Mouse (Mus musculus) liver, embryonic 14.5 days (tissue): ENCODE measurements around the gene Naxd.

ENCODE experiments used
- CTCF ChIP-seq: IDR thresholded peaks from 2 replicates; pipeline ENCODE4 v1.5.1; 2016; ENCODE audit warnings: antibody characterized with exemption, low read depth, control low read depth
- EP300 ChIP-seq: IDR thresholded peaks from 2 replicates; pipeline ENCODE4 v1.6.1; 2016; ENCODE audit warnings: antibody characterized with exemption, low read depth

DNA sequence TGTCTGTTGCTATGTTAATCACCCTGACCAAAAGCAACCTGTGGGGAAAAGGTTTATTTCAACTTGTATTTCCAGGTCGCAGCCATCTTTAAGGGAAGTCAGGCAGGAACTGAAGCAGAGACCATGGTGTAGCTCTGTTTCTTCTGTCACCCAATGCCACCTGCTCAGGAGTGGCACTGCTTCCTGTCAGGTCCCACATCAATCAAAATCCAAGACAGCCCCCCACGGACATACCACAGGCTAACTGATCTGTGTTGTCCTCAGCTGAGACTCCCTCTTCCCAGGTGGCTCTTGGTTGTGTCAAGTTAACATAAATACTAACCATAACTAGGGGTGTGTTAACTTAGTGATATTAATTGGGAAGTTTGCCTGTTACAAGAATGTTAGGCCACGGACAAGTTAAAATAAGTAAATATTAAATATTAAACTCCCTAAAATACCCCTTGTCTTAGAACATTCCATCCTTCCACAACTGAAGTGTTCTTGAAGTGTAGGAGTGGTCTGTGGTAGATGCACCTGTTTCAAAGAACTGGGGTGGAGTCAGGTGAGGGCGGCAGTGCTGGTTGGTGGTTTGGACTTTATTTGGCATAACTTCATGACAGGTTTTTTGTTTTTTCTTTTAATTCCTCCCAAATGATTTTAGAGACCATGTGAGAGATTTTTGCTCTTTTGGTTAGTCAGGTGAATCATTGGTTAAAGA, 1.6 kb downstream of the Naxd start:
- TF ChIP-seq EP300 (no peak), CTCF (no peak)
